Mouse (Mus musculus): ENCODE data around the gene Marc1.

Marc1 gene

GRCm38 (mm10) chr1:184771202-184771890 lies 39.8 kb downstream of the Marc1 start:
- DNase-seq (ENCODE audit: extremely low spot score, low read depth, low spot score), result peak; percentile 53

- no peak for DNase-seq (ENCODE audit: extremely low spot score, low read depth, low spot score)
Observed at GRCm38 (mm10) chr1:184763866-184764265, 47.2 kb downstream of the Marc1 start.

- DNase-seq (ENCODE audit: extremely low spot score, low read depth, low spot score), result no peak
Observed at GRCm38 (mm10) chr1:184762941-184763340, 48.2 kb downstream of the Marc1 start.

GRCm38 (mm10) chr1:184761988-184762387 lies 49.1 kb downstream of the Marc1 start:
- no peak for DNase-seq (ENCODE audit: extremely low spot score, low read depth, low spot score)

GRCm38 (mm10) chr1:184752671-184753070 lies 58.4 kb downstream of the Marc1 start:
- no peak for DNase-seq (ENCODE audit: extremely low spot score, low read depth, low spot score)

- no peak for DNase-seq (ENCODE audit: extremely low spot score, low read depth, low spot score)
Observed at GRCm38 (mm10) chr1:184750114-184750664, 60.9 kb downstream of the Marc1 start.

GRCm38 (mm10) chr1:184748692-184749152 lies 62.4 kb downstream of the Marc1 start:
- DNase-seq (ENCODE audit: extremely low spot score, low read depth, low spot score), result no peak

GRCm38 (mm10) chr1:184737876-184738479 lies 73.1 kb downstream of the Marc1 start:
- DNase-seq (ENCODE audit: extremely low spot score, low read depth, low spot score), result no peak

GRCm38 (mm10) chr1:184737228-184737627 lies 73.9 kb downstream of the Marc1 start:
- no peak for DNase-seq (ENCODE audit: extremely low spot score, low read depth, low spot score)
